Mouse (Mus musculus): ENCODE results near the gene Ska3.

GRCm38 (mm10) chr14:57769102-57769501, 56.9 kb downstream of the Ska3 start:
- no peak for TF ChIP-seq POLR2A (IDR thresholded peaks at IDR 0.05; ENCODE audit: insufficient read depth, low read depth, low read length)
- TF ChIP-seq CTCF (IDR thresholded peaks at IDR 0.05; ENCODE audit: insufficient read depth, low read depth, low read length), result no peak

All from olfactory bulb, adult 2 months (tissue).